Mouse (Mus musculus) midbrain, embryonic 11.5 days (tissue): Measurements from ENCODE around the gene Slc6a20a. TPM values are rescaled to one million over a fixed set of nuclear protein-coding genes. Genes with fewer than 3 reads are reported as not detected.

ENCODE experiments used
- ATAC-seq: fragments of 200-750 bp; cut with Nextera tagmentation; 2 replicates; pipeline ENCODE4 v1.8.0; 2017; ENCODE audit warnings: moderate TSS enrichment, moderate library complexity; ENCODE audit not compliant: low FRiP score
- DNase-seq: peaks from one replicate; pipeline ENCODE4 v3.0.0; 2015; ENCODE audit warnings: low spot score; ENCODE audit errors: missing footprints
- H3K27ac ChIP-seq: fragments of 300-500 bp; sonication (generic); 2 replicates; pipeline ENCODE4 v1.5.1; 2014; ENCODE audit warnings: low read depth, low read length
- H3K27me3 ChIP-seq: fragments of 300-500 bp; sonication (generic); 2 replicates; pipeline ENCODE4 v1.6.1; 2014; ENCODE audit warnings: mild to moderate bottlenecking, low read length, moderate library complexity, mixed read lengths; ENCODE audit not compliant: control insufficient read depth, insufficient read depth
- H3K36me3 ChIP-seq: fragments of 300-500 bp; sonication (generic); 2 replicates; pipeline ENCODE4 v1.6.1; 2014; ENCODE audit warnings: mild to moderate bottlenecking, low read length, moderate library complexity, mixed read lengths; ENCODE audit not compliant: control insufficient read depth, insufficient read depth
- H3K4me1 ChIP-seq: fragments of 300-500 bp; sonication (generic); 2 replicates; pipeline ENCODE4 v1.6.1; 2014; ENCODE audit warnings: low read length; ENCODE audit not compliant: control insufficient read depth, insufficient read depth
- H3K4me2 ChIP-seq: fragments of 300-500 bp; sonication (generic); 2 replicates; pipeline ENCODE4 v1.6.1; 2014; ENCODE audit warnings: mild to moderate bottlenecking, moderate library complexity
- H3K4me3 ChIP-seq: fragments of 300-500 bp; sonication (generic); 2 replicates; pipeline ENCODE4 v1.5.1; 2014; ENCODE audit warnings: low read depth, low read length
- H3K9ac ChIP-seq: fragments of 300-500 bp; sonication (generic); 2 replicates; pipeline ENCODE4 v1.6.1; 2014; ENCODE audit warnings: low read length
- H3K9me3 ChIP-seq: fragments of 300-500 bp; sonication (generic); 2 replicates; pipeline ENCODE4 v1.6.1; 2016; ENCODE audit warnings: low read length; ENCODE audit not compliant: control insufficient read depth
- WGBS: fragments of 180-500 bp; shearing (Covaris S2); extraction: QIAGEN DNeasy Blood & Tissue Kit; methylation state at CpG from one replicate; pipeline ENCODE4 v1.1.7; 2014; 5-methylcytosine and 5-hydroxymethylcytosine counted together
- polyA plus RNA-seq: library from polyadenylated mRNA; unstranded; fragments of >200 nt; fragmentation: Nextera tagmentation; extraction: Ambion mirVana; gene quantifications from 2 replicates; pipeline ENCODE4 v1.2.1, GENCODE M21; 2014

Gene Slc6a20a
- polyA plus RNA-seq, 1 experiment from 2014 or later = 2.6 TPM

GRCm38 (mm10) chr9:123649785-123650511, 28.7 kb downstream of the Slc6a20a start:
- 91% methylated on average over 2 of the region's 2 CpGs for WGBS
- H3K27me3 ChIP-seq = no peaks in the 10 kb centered on the region
- no peak overlapping the region for H3K27ac ChIP-seq
- DNase-seq (no peak), ATAC-seq (no peak)
- H3K4me1 ChIP-seq = no peaks in the 10 kb centered on the region
- no peaks in the 10 kb centered on the region for H3K36me3 ChIP-seq
- no peaks in the 10 kb centered on the region for H3K9me3 ChIP-seq
- H3K4me3 ChIP-seq = no peak overlapping the region
- H3K9ac ChIP-seq = no peak overlapping the region
- no peak overlapping the region for H3K4me2 ChIP-seq

- no peak overlapping the region for H3K27ac ChIP-seq
- WGBS = 77% methylated on average over 1 of the region's 1 CpGs
- no peaks in the 10 kb centered on the region for H3K9me3 ChIP-seq
- no peak overlapping the region for H3K4me3 ChIP-seq
- H3K9ac ChIP-seq = no peak overlapping the region
- H3K36me3 ChIP-seq = no peaks in the 10 kb centered on the region
- DNase-seq (no peak), ATAC-seq (no peak)
- no peak overlapping the region for H3K4me2 ChIP-seq
- H3K4me1 ChIP-seq = no peaks in the 10 kb centered on the region
- H3K27me3 ChIP-seq = no peaks in the 10 kb centered on the region
Observed at GRCm38 (mm10) chr9:123640106-123640505, 38.6 kb downstream of the Slc6a20a start.

DNA sequence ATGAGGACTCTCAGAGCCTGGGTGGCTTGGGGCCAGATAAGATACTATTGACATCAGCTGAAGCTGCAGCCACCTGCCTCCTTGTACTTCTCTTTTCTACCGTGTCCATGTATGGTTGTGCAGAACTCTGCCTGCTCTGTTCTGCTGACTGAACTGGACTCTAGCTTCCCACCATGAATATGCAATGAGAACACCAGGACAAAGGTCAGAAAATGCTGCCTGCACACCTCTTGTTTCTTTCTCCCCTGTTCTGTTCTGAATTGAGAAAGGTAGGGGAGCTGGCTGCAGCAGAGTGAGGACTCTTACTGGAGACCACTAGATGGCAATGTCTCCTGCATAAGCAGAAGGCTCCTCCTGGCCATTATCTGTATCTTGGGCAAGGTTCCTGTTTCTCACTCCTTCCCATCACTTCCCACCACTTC, 40.0 kb downstream of the Slc6a20a start:
- DNase-seq (peak; percentile 84), ATAC-seq (peak; percentile 57; the same call in 1 of the 2 replicates)
- 79% methylated on average over 1 of the region's 1 CpGs for WGBS
- Histone ChIP-seq H3K4me2 (no peak overlapping the region), H3K9ac (no peak overlapping the region), H3K36me3 (no peaks in the 10 kb centered on the region), H3K27me3 (no peaks in the 10 kb centered on the region), H3K4me3 (no peak overlapping the region), H3K27ac (no peak overlapping the region), H3K4me1 (no peaks in the 10 kb centered on the region), H3K9me3 (no peaks in the 10 kb centered on the region)

DNA sequence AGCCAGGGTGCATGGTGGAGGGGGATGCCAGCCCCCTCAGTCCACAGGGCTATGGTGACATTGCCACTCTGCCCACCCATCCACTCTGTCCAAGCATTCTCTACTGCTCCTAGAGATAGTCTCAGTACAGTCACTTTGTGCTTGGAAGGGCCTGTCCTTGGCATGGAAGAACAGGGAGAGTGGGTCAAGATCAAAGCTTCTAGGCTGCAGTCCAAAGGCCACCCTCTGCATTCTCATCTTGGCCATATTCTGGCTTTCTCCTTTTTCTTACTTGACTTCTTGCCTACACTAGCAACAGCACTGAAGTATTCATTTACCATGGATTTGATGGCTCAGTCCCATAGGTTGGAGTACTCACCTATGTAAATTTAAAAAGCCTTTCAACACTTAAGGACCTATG, 40.5 kb downstream of the Slc6a20a start:
- H3K27ac ChIP-seq = no peak overlapping the region
- H3K9ac ChIP-seq = no peak overlapping the region
- H3K4me2 ChIP-seq = no peak overlapping the region
- ATAC-seq = no peak
- H3K27me3 ChIP-seq = no peaks in the 10 kb centered on the region
- no peak for DNase-seq
- H3K9me3 ChIP-seq = no peaks in the 10 kb centered on the region
- no peaks in the 10 kb centered on the region for H3K4me1 ChIP-seq
- no peaks in the 10 kb centered on the region for H3K36me3 ChIP-seq
- H3K4me3 ChIP-seq = no peak overlapping the region

DNA sequence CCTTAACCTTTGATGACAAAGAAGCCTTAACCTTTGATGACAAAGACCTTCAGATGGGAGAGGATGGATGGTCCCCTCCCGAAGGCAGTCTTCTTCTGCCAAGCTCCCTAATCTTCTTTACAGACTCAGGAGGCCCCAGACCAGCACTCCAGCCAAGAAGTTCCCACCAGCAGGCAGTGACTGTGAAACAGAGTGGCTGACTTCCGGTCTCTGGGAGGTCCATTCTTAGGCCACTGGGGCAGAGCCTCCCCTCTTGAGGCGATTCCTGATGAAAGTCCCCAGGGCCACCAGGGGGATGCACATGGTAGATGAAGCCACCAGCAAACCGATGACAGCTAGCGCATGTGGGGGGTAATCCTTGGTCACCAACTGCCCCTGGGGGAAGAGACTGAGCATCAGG, 41.9 kb downstream of the Slc6a20a start:
- Histone ChIP-seq H3K9me3 (no peaks in the 10 kb centered on the region), H3K36me3 (no peaks in the 10 kb centered on the region), H3K27me3 (no peaks in the 10 kb centered on the region), H3K9ac (no peak overlapping the region), H3K4me2 (no peak overlapping the region), H3K27ac (no peak overlapping the region), H3K4me1 (no peaks in the 10 kb centered on the region), H3K4me3 (no peak overlapping the region)
- ATAC-seq = no peak
- WGBS = 74% methylated on average over 5 of the region's 5 CpGs
- DNase-seq = no peak

DNA sequence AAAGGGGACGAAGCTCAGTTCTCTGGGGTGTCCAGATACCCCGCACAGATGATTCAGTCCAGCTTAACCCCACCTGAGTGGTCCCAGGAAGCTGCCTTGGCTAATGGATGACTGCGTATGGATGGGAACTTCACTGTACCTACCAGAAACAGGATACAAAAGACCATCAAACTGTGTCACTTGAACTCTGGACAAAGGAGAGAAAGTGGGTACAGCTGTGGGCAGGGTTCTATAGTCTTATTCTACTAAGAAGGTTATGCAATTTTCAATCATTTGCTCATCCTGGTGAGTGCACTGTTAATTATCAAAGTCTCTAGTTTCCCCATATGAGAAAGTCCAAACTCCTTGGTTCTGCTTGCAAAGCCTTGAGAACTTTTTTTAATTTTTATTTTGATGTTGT, 45.7 kb downstream of the Slc6a20a start:
- 84% methylated on average over 3 of the region's 3 CpGs for WGBS
- Histone ChIP-seq H3K27ac (no peak overlapping the region), H3K36me3 (no peaks in the 10 kb centered on the region), H3K4me2 (no peak overlapping the region), H3K9ac (no peak overlapping the region), H3K4me1 (peaks cover 2% of the 10 kb centered on the region; the same call in 1 of the 2 replicates), H3K9me3 (no peaks in the 10 kb centered on the region), H3K27me3 (no peaks in the 10 kb centered on the region), H3K4me3 (no peak overlapping the region)
- ATAC-seq (no peak), DNase-seq (no peak)

- H3K27ac ChIP-seq = no peak within 1 kb of the TSS
- DNase-seq (no peak), ATAC-seq (no peak)
- no peaks in the 10 kb centered on the region for H3K36me3 ChIP-seq
- H3K4me3 ChIP-seq = no peak within 1 kb of the TSS
- WGBS = 90% methylated on average over 6 of the region's 6 CpGs
- peaks cover 2% of the 10 kb centered on the region; the same call in 1 of the 2 replicates for H3K4me1 ChIP-seq
- no peaks in the 10 kb centered on the region for H3K27me3 ChIP-seq
- no peak within 1 kb of the TSS for H3K4me2 ChIP-seq
- H3K9me3 ChIP-seq = no peaks in the 10 kb centered on the region
- H3K9ac ChIP-seq = no peak within 1 kb of the TSS
Observed at GRCm38 (mm10) chr9:123632281-123632680, 46.4 kb downstream of the Slc6a20a start, which contains the start of gene Slc6a20b. Slc6a20b (minus strand) TSS chr9:123632565.

GRCm38 (mm10) chr9:123631666-123632065, 47.0 kb downstream of the Slc6a20a start:
- Histone ChIP-seq H3K4me2 (no peak overlapping the region), H3K36me3 (no peaks in the 10 kb centered on the region), H3K27ac (no peak overlapping the region), H3K9ac (no peak overlapping the region), H3K4me3 (no peak overlapping the region), H3K27me3 (no peaks in the 10 kb centered on the region), H3K4me1 (peaks cover 2% of the 10 kb centered on the region; the same call in 1 of the 2 replicates), H3K9me3 (no peaks in the 10 kb centered on the region)
- no peak for DNase-seq
- 83% methylated on average over 3 of the region's 3 CpGs for WGBS
- no peak for ATAC-seq

- Histone ChIP-seq H3K27ac (no peak overlapping the region), H3K4me3 (no peak overlapping the region), H3K9ac (no peak overlapping the region), H3K4me2 (no peak overlapping the region), H3K4me1 (peaks cover 2% of the 10 kb centered on the region; the same call in 1 of the 2 replicates), H3K27me3 (no peaks in the 10 kb centered on the region), H3K9me3 (no peaks in the 10 kb centered on the region), H3K36me3 (no peaks in the 10 kb centered on the region)
- ATAC-seq (no peak), DNase-seq (no peak)
- WGBS = 91% methylated on average over 11 of the region's 11 CpGs
Observed at GRCm38 (mm10) chr9:123625821-123626220, 52.9 kb downstream of the Slc6a20a start.
